Mouse (Mus musculus): ENCODE results near the gene Gal3st4. TPM values are rescaled to one million over a fixed set of nuclear protein-coding genes. Genes with fewer than 3 reads are reported as not detected.
A peak's percentile ranks its signal among the peaks of the same experiment; 100 is the strongest.

Gal3st4 gene
- polyA plus RNA-seq, 1 experiment: 0.15 TPM

- H3K4me1 ChIP-seq (ENCODE audit: control insufficient read depth, insufficient read depth, insufficient read length, low read length): peaks cover 6% of the 10 kb centered on the region
- TF ChIP-seq POLR2A (IDR thresholded peaks at IDR 0.05; ENCODE audit: low read depth, low read length) (no peak), CTCF (IDR thresholded peaks at IDR 0.05; ENCODE audit: extremely low read depth, insufficient read length, insufficient replicate concordance, low read depth, low read length) (no peak)
- peaks cover 6% of the 10 kb centered on the region; the same call in 1 of the 2 replicates for H3K27me3 ChIP-seq (ENCODE audit: control insufficient read depth, insufficient read depth, low read length)
- H3K4me3 ChIP-seq (ENCODE audit: low read depth, low read length): no peak overlapping the region
- WGBS: 84% methylated on average over 2 of the region's 2 CpGs
- H3K27ac ChIP-seq (ENCODE audit: insufficient read depth, low read depth, low read length): no peak overlapping the region
- H3K36me3 ChIP-seq (ENCODE audit: control insufficient read depth, insufficient read depth, low read length): no peaks in the 10 kb centered on the region
Measured at GRCm38 (mm10) chr5:138281798-138282197, 9.2 kb upstream of the Gal3st4 start.

- no peak overlapping the region for H3K27ac ChIP-seq (ENCODE audit: insufficient read depth, low read depth, low read length)
- 94% methylated on average over 15 of the region's 15 CpGs for WGBS
Measured at GRCm38 (mm10) chr5:138280829-138281228, 8.2 kb upstream of the Gal3st4 start.

GRCm38 (mm10) chr5:138280425-138280768, 7.8 kb upstream of the Gal3st4 start:
- Histone ChIP-seq H3K36me3 (ENCODE audit: control insufficient read depth, insufficient read depth, low read length) (no peaks in the 10 kb centered on the region), H3K27me3 (ENCODE audit: control insufficient read depth, insufficient read depth, low read length) (peaks cover 6% of the 10 kb centered on the region; the same call in 1 of the 2 replicates), H3K4me3 (ENCODE audit: low read depth, low read length) (peak overlapping the region; percentile 62), H3K27ac (ENCODE audit: insufficient read depth, low read depth, low read length) (no peak overlapping the region), H3K4me1 (ENCODE audit: control insufficient read depth, insufficient read depth, insufficient read length, low read length) (peaks cover 6% of the 10 kb centered on the region)
- TF ChIP-seq CTCF (IDR thresholded peaks at IDR 0.05; ENCODE audit: extremely low read depth, insufficient read length, insufficient replicate concordance, low read depth, low read length) (no peak), POLR2A (IDR thresholded peaks at IDR 0.05; ENCODE audit: low read depth, low read length) (no peak)
- WGBS: 28% methylated on average over 26 of the region's 26 CpGs

More at GRCm38 (mm10) chr5:138280829-138281228, 8.2 kb upstream of the Gal3st4 start:
- Histone ChIP-seq H3K36me3 (ENCODE audit: control insufficient read depth, insufficient read depth, low read length) (no peaks in the 10 kb centered on the region), H3K4me3 (ENCODE audit: low read depth, low read length) (no peak overlapping the region), H3K27me3 (ENCODE audit: control insufficient read depth, insufficient read depth, low read length) (peaks cover 6% of the 10 kb centered on the region; the same call in 1 of the 2 replicates), H3K4me1 (ENCODE audit: control insufficient read depth, insufficient read depth, insufficient read length, low read length) (peaks cover 6% of the 10 kb centered on the region)
- TF ChIP-seq POLR2A (IDR thresholded peaks at IDR 0.05; ENCODE audit: low read depth, low read length) (no peak), CTCF (IDR thresholded peaks at IDR 0.05; ENCODE audit: extremely low read depth, insufficient read length, insufficient replicate concordance, low read depth, low read length) (no peak)

- H3K36me3 ChIP-seq (ENCODE audit: control insufficient read depth, insufficient read depth, low read length): no peaks in the 10 kb centered on the region
- H3K4me3 ChIP-seq (ENCODE audit: low read depth, low read length): peak within 1 kb of the TSS; percentile 62
- peaks cover 6% of the 10 kb centered on the region for H3K4me1 ChIP-seq (ENCODE audit: control insufficient read depth, insufficient read depth, insufficient read length, low read length)
- peaks cover 6% of the 10 kb centered on the region; the same call in 1 of the 2 replicates for H3K27me3 ChIP-seq (ENCODE audit: control insufficient read depth, insufficient read depth, low read length)
- TF ChIP-seq POLR2A (IDR thresholded peaks at IDR 0.05; ENCODE audit: low read depth, low read length): 0 out of 2 replicates have a peak, but pooled peaks have one; percentile 8
- TF ChIP-seq CTCF (IDR thresholded peaks at IDR 0.05; ENCODE audit: extremely low read depth, insufficient read length, insufficient replicate concordance, low read depth, low read length): no peak
- 1% methylated on average over 56 of the region's 56 CpGs for WGBS
- no peak within 1 kb of the TSS for H3K27ac ChIP-seq (ENCODE audit: insufficient read depth, low read depth, low read length)
Measured at GRCm38 (mm10) chr5:138279585-138280424, 7.2 kb upstream of the Gal3st4 start, which contains the start of the genes Gm43720, Gpc2 and Stag3. Gene Gm43720, minus strand, starts transcription at chr5:138279958. Gene Gpc2, minus strand, starts transcription at chr5:138280005. Gene Stag3, plus strand, starts transcription at chr5:138280240.

- H3K27me3 ChIP-seq (ENCODE audit: control insufficient read depth, insufficient read depth, low read length): peaks cover 6% of the 10 kb centered on the region; the same call in 1 of the 2 replicates
- H3K4me1 ChIP-seq (ENCODE audit: control insufficient read depth, insufficient read depth, insufficient read length, low read length): peaks cover 6% of the 10 kb centered on the region
- TF ChIP-seq POLR2A (IDR thresholded peaks at IDR 0.05; ENCODE audit: low read depth, low read length) (no peak), CTCF (IDR thresholded peaks at IDR 0.05; ENCODE audit: extremely low read depth, insufficient read length, insufficient replicate concordance, low read depth, low read length) (no peak)
- no peak overlapping the region for H3K27ac ChIP-seq (ENCODE audit: insufficient read depth, low read depth, low read length)
- no peaks in the 10 kb centered on the region for H3K36me3 ChIP-seq (ENCODE audit: control insufficient read depth, insufficient read depth, low read length)
- WGBS: 83% methylated on average over 7 of the region's 7 CpGs
- no peak overlapping the region for H3K4me3 ChIP-seq (ENCODE audit: low read depth, low read length)
Measured at GRCm38 (mm10) chr5:138277994-138278393, 5.4 kb upstream of the Gal3st4 start.

- peaks cover 6% of the 10 kb centered on the region for H3K4me1 ChIP-seq (ENCODE audit: control insufficient read depth, insufficient read depth, insufficient read length, low read length)
- H3K27me3 ChIP-seq (ENCODE audit: control insufficient read depth, insufficient read depth, low read length): 0 out of 2 replicates have a peak, but pooled peaks cover 4% of the 10 kb centered on the region
- no peak overlapping the region for H3K27ac ChIP-seq (ENCODE audit: insufficient read depth, low read depth, low read length)
- no peaks in the 10 kb centered on the region for H3K36me3 ChIP-seq (ENCODE audit: control insufficient read depth, insufficient read depth, low read length)
- 67% methylated on average over 41 of the region's 41 CpGs for WGBS
- TF ChIP-seq POLR2A (IDR thresholded peaks at IDR 0.05; ENCODE audit: low read depth, low read length): no peak
- TF ChIP-seq CTCF (IDR thresholded peaks at IDR 0.05; ENCODE audit: extremely low read depth, insufficient read length, insufficient replicate concordance, low read depth, low read length): no peak
- no peak overlapping the region for H3K4me3 ChIP-seq (ENCODE audit: low read depth, low read length)
Measured at GRCm38 (mm10) chr5:138275216-138276050, 2.8 kb upstream of the Gal3st4 start.

Measured in small intestine, adult 2 months (tissue).